Mouse (Mus musculus) thymus, adult 2 months (tissue): ENCODE data around the gene Macf1. TPM values are rescaled to one million over a fixed set of nuclear protein-coding genes. Genes with fewer than 3 reads are reported as not detected.

Experiments
- DNase-seq: peaks from one replicate; pipeline ENCODE4 v3.0.0; 2021
- H3K27ac ChIP-seq: fragments of 200-500 bp; 2 replicates; pipeline ENCODE4 v1.5.1; 2012; ENCODE audit warnings: low read length, control low read depth; ENCODE audit not compliant: control insufficient read depth, insufficient read depth
- H3K27me3 ChIP-seq: fragments of 200-500 bp; 2 replicates; pipeline ENCODE4 v1.6.1; 2012; ENCODE audit warnings: mild to moderate bottlenecking, low read length, moderate library complexity, mixed read lengths; ENCODE audit not compliant: control insufficient read depth, insufficient read depth
- H3K36me3 ChIP-seq: fragments of 200-500 bp; 2 replicates; pipeline ENCODE4 v1.6.1; 2012; ENCODE audit warnings: mild to moderate bottlenecking, low read length, moderate library complexity; ENCODE audit not compliant: control insufficient read depth, insufficient read depth
- H3K4me1 ChIP-seq: fragments of 200-500 bp; replicated peaks from 2 replicates; pipeline ENCODE4 v1.6.1; 2012; ENCODE audit warnings: low read length; ENCODE audit not compliant: control insufficient read depth, insufficient read depth
- H3K4me3 ChIP-seq: fragments of 200-500 bp; 2 replicates; pipeline ENCODE4 v1.5.1; 2012; ENCODE audit warnings: mild to moderate bottlenecking, low read length, control low read depth, moderate library complexity; ENCODE audit not compliant: control insufficient read depth, insufficient read depth
- CTCF ChIP-seq: fragments of 200-500 bp; IDR thresholded peaks from 2 replicates; pipeline ENCODE4 v1.5.1; 2012; ENCODE audit warnings: mild to moderate bottlenecking, control low read depth, low read length, moderate library complexity, borderline replicate concordance; ENCODE audit not compliant: control insufficient read depth, poor library complexity, insufficient read depth; ENCODE audit errors: extremely low read depth
- POLR2A ChIP-seq: fragments of 200-500 bp; IDR thresholded peaks from 2 replicates; pipeline ENCODE4 v1.6.1; 2012; ENCODE audit warnings: mild to moderate bottlenecking, low read length, control low read depth, moderate library complexity; ENCODE audit not compliant: control insufficient read depth, poor library complexity, insufficient read depth; ENCODE audit errors: extremely low read depth
- WGBS: fragments of 180-500 bp; shearing (Covaris S2); methylation state at CpG from one replicate; pipeline ENCODE4 v1.1.7; 2018; 5-methylcytosine and 5-hydroxymethylcytosine counted together
- polyA plus RNA-seq: library from polyadenylated mRNA; depleted of rRNA; stranded (reverse); fragments of >200 nt; gene quantifications from 2 replicates; pipeline ENCODE4 v1.2.3, GENCODE M21; 2012

Macf1 gene
- polyA plus RNA-seq, 1 experiment: 121 TPM

- H3K27me3 ChIP-seq: no peaks in the 10 kb centered on the region
- H3K4me1 ChIP-seq: peaks cover 7% of the 10 kb centered on the region
- WGBS: under 1% methylated on average over 40 of the region's 40 CpGs
- peak; percentile 97 for DNase-seq
- peak; percentile 74 for TF ChIP-seq POLR2A
- TF ChIP-seq CTCF: peak; percentile 20; the same call in 1 of the 2 replicates
- peak within 1 kb of the TSS; percentile 59 for H3K27ac ChIP-seq
- H3K4me3 ChIP-seq: peak within 1 kb of the TSS; percentile 64
- peaks cover 19% of the 10 kb centered on the region; the same call in 1 of the 2 replicates for H3K36me3 ChIP-seq
Observed at GRCm38 (mm10) chr4:123717574-123718433, 33.6 kb upstream of the Macf1 start, which contains the start of gene Ndufs5. Gene Ndufs5 (minus strand): TSS chr4:123718202.

DNA sequence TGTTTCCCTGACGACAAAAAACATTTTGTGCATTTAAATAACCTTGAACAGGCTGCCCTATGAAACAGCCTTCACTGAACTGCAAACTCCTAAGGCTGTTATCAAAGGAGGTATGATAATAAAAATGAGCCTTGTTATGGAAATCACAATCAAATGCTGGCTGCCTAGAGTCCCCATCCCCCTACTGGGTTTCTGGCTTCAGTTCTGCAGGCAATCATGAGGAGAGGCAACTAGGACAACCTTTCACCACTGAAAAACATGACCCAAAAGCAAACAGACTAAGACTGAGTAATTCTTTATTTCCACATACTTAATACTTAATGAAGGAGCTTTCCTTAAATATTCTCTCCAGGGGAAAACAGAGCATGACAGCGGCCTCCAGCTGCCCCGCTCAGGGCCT is 28.3 kb upstream of the Macf1 start:
- WGBS: 96% methylated on average over 3 of the region's 3 CpGs
- peaks cover 2% of the 10 kb centered on the region for H3K4me1 ChIP-seq
- H3K27me3 ChIP-seq: no peaks in the 10 kb centered on the region
- H3K27ac ChIP-seq: no peak overlapping the region
- TF ChIP-seq POLR2A (no peak), CTCF (no peak)
- peaks cover 20% of the 10 kb centered on the region; the same call in 1 of the 2 replicates for H3K36me3 ChIP-seq
- no peak for DNase-seq
- no peak overlapping the region for H3K4me3 ChIP-seq

GRCm38 (mm10) chr4:123707340-123707739 is 23.2 kb upstream of the Macf1 start:
- H3K4me1 ChIP-seq: no peaks in the 10 kb centered on the region
- TF ChIP-seq POLR2A (no peak), CTCF (no peak)
- WGBS: 93% methylated on average over 5 of the region's 5 CpGs

GRCm38 (mm10) chr4:123705340-123705739 is 21.2 kb upstream of the Macf1 start:
- H3K4me1 ChIP-seq: no peaks in the 10 kb centered on the region
- 88% methylated on average over 2 of the region's 2 CpGs for WGBS
- H3K36me3 ChIP-seq: no peaks in the 10 kb centered on the region
- H3K4me3 ChIP-seq: no peak overlapping the region
- H3K27ac ChIP-seq: no peak overlapping the region
- TF ChIP-seq CTCF (no peak), POLR2A (no peak)
- no peak for DNase-seq
- no peaks in the 10 kb centered on the region for H3K27me3 ChIP-seq

More at GRCm38 (mm10) chr4:123707340-123707739, 23.2 kb upstream of the Macf1 start:
- Histone ChIP-seq H3K27ac (no peak overlapping the region), H3K36me3 (no peaks in the 10 kb centered on the region), H3K4me3 (no peak overlapping the region), H3K27me3 (no peaks in the 10 kb centered on the region)
- DNase-seq: no peak

DNA sequence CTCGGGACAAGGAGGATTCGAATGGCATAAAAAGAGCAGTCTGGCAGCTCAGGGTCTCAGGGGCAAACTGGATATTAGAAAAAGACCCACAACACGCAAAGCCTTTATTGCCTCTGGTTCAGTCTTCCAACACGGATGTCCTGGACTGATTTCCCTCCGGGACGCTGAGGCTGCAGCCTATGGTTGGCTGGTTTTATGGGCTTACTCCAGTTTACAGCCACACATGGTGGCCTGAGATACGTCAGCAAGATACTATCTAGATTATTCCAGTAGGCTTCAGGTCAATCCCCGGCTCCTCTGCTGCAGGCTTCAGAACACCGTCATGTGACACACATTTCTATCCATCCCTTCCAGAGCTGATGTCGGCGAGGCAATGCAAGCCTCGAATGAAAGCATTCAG is 9.2 kb upstream of the Macf1 start:
- H3K36me3 ChIP-seq: no peaks in the 10 kb centered on the region
- DNase-seq: no peak
- WGBS: 92% methylated on average over 12 of the region's 12 CpGs
- H3K27me3 ChIP-seq: no peaks in the 10 kb centered on the region
- TF ChIP-seq CTCF (no peak), POLR2A (no peak)
- no peak overlapping the region for H3K4me3 ChIP-seq
- no peaks in the 10 kb centered on the region for H3K4me1 ChIP-seq
- H3K27ac ChIP-seq: no peak overlapping the region

DNA sequence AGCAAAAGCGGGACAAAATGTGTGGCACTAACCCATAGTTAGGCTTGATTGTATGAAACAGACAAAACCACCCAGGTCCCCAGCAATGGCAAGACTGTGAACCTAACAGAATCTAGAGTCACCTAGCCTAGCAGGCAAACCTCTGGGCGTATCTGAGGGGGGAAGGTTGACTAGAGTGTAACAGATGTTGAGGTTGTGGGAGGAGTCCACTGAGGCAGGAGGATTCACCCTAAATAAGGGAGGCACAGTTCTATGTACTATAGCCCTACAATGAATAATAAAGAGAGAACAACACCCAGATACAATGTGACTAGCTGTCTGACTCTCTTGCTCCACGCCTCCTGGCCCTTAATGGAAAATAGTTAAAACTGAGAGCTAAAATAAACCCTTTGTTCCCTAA is 7.9 kb upstream of the Macf1 start:
- DNase-seq: no peak
- Histone ChIP-seq H3K36me3 (no peaks in the 10 kb centered on the region), H3K4me1 (peaks cover 4% of the 10 kb centered on the region; the same call in 1 of the 2 replicates), H3K4me3 (no peak overlapping the region), H3K27me3 (peaks cover 5% of the 10 kb centered on the region; the same call in 1 of the 2 replicates), H3K27ac (no peak overlapping the region)
- TF ChIP-seq CTCF (no peak), POLR2A (no peak)
- WGBS: 84% methylated on average over 3 of the region's 3 CpGs
